Mouse (Mus musculus) hindbrain, embryonic 13.5 days (tissue): ENCODE data around the gene Ube2l3. TPM values are rescaled to one million over a fixed set of nuclear protein-coding genes. Genes with fewer than 3 reads are reported as not detected.

Experiments
- ATAC-seq: fragments of 200-750 bp; cut with Nextera tagmentation; 2 replicates; pipeline ENCODE4 v1.8.0; 2017; ENCODE audit warnings: moderate TSS enrichment; ENCODE audit not compliant: low FRiP score
- H3K27ac ChIP-seq: fragments of 300-500 bp; sonication (generic); 2 replicates; pipeline ENCODE4 v1.5.1; 2015; ENCODE audit warnings: inconsistent platforms, mild to moderate bottlenecking, moderate library complexity
- H3K27me3 ChIP-seq: fragments of 300-500 bp; sonication (generic); 2 replicates; pipeline ENCODE4 v1.6.1; 2015; ENCODE audit warnings: mild to moderate bottlenecking, inconsistent platforms
- H3K36me3 ChIP-seq: fragments of 300-500 bp; sonication (generic); 2 replicates; pipeline ENCODE4 v1.6.1; 2015; ENCODE audit warnings: mild to moderate bottlenecking, inconsistent platforms
- H3K4me1 ChIP-seq: fragments of 300-500 bp; sonication (generic); replicated peaks from 2 replicates; pipeline ENCODE4 v1.6.1; 2015; ENCODE audit warnings: inconsistent platforms
- H3K4me2 ChIP-seq: fragments of 300-500 bp; sonication (generic); 2 replicates; pipeline ENCODE4 v1.6.1; 2015; ENCODE audit warnings: inconsistent platforms, mild to moderate bottlenecking, moderate library complexity
- H3K4me3 ChIP-seq: fragments of 300-500 bp; sonication (generic); 2 replicates; pipeline ENCODE4 v1.5.1; 2015; ENCODE audit warnings: mild to moderate bottlenecking, inconsistent platforms
- H3K9ac ChIP-seq: fragments of 300-500 bp; sonication (generic); 2 replicates; pipeline ENCODE4 v1.6.1; 2015; ENCODE audit warnings: mild to moderate bottlenecking, inconsistent platforms
- H3K9me3 ChIP-seq: fragments of 300-500 bp; sonication (generic); 2 replicates; pipeline ENCODE4 v1.6.1; 2016; ENCODE audit warnings: inconsistent platforms
- WGBS: fragments of 180-500 bp; shearing (Covaris S2); methylation state at CpG from one replicate; pipeline ENCODE4 v1.1.7; 2015; 5-methylcytosine and 5-hydroxymethylcytosine counted together
- polyA plus RNA-seq: library from polyadenylated mRNA; unstranded; fragments of >200 nt; fragmentation: Nextera tagmentation; extraction: Ambion mirVana; gene quantifications from 2 replicates; pipeline ENCODE4 v1.2.1, GENCODE M21; 2015

Ube2l3 gene
- polyA plus RNA-seq, 1 experiment from 2014 or later = 319 TPM

DNA sequence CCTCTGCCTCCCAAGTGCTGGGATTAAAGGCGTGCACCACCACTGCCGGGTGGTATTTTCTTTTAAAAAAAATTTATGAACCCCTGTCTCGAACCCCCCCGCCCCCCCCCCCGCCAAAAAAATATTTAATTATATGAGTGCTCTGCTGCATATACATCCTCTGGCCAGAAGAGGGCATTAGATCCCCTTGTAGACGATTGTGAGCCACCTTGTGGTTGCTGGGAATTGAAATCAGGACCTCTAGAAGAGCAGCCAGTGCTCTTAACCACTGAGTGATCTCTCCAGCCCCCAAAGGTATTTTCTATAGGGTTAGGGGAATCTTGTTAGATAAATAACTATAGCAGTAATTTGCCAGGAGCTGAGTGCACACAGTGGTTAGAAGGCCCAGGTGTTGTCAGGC lies 2.5 kb upstream of the Ube2l3 start:
- 10% methylated on average over 6 of the region's 6 CpGs for WGBS
- Histone ChIP-seq H3K4me1 (peaks cover 20% of the 10 kb centered on the region), H3K9me3 (no peaks in the 10 kb centered on the region), H3K36me3 (no peaks in the 10 kb centered on the region), H3K9ac (no peak overlapping the region), H3K27ac (no peak overlapping the region), H3K4me3 (no peak overlapping the region), H3K27me3 (peaks cover 13% of the 10 kb centered on the region), H3K4me2 (no peak overlapping the region)
- ATAC-seq = no peak

- peak; percentile 25; the same call in 1 of the 2 replicates for ATAC-seq
- peaks cover 8% of the 10 kb centered on the region; the same call in 1 of the 2 replicates for H3K27me3 ChIP-seq
- H3K36me3 ChIP-seq = no peaks in the 10 kb centered on the region
- H3K4me3 ChIP-seq = no peak overlapping the region
- H3K9ac ChIP-seq = no peak overlapping the region
- peaks cover 20% of the 10 kb centered on the region for H3K4me1 ChIP-seq
- H3K9me3 ChIP-seq = no peaks in the 10 kb centered on the region
- 64% methylated on average over 2 of the region's 2 CpGs for WGBS
- 0 out of 2 replicates have a peak overlapping the region, but pooled peaks have one; percentile 35 for H3K27ac ChIP-seq
- no peak overlapping the region for H3K4me2 ChIP-seq
Measured at GRCm38 (mm10) chr16:17201977-17202376, 472 bp downstream of the Ube2l3 start.

GRCm38 (mm10) chr16:17200953-17201707 lies 1.3 kb downstream of the Ube2l3 start:
- WGBS = under 1% methylated on average over 70 of the region's 72 CpGs
- Histone ChIP-seq H3K36me3 (no peaks in the 10 kb centered on the region), H3K4me1 (peaks cover 20% of the 10 kb centered on the region), H3K27ac (peak overlapping the region; percentile 85), H3K9me3 (no peaks in the 10 kb centered on the region), H3K27me3 (0 out of 2 replicates have a peak, but pooled peaks cover 3% of the 10 kb centered on the region), H3K9ac (peak overlapping the region; percentile 99), H3K4me3 (peak overlapping the region; percentile 100), H3K4me2 (peak overlapping the region; percentile 80)
- ATAC-seq = peak; percentile 89

- Histone ChIP-seq H3K9me3 (no peaks in the 10 kb centered on the region), H3K9ac (peak overlapping the region; percentile 99), H3K4me2 (peak overlapping the region; percentile 80), H3K4me3 (peak overlapping the region; percentile 100), H3K4me1 (peaks cover 20% of the 10 kb centered on the region), H3K27me3 (no peaks in the 10 kb centered on the region), H3K36me3 (no peaks in the 10 kb centered on the region), H3K27ac (peak overlapping the region; percentile 85)
- 8% methylated on average over 24 of the region's 24 CpGs for WGBS
- ATAC-seq = no peak
Measured at GRCm38 (mm10) chr16:17200121-17200952, 2.1 kb downstream of the Ube2l3 start.

DNA sequence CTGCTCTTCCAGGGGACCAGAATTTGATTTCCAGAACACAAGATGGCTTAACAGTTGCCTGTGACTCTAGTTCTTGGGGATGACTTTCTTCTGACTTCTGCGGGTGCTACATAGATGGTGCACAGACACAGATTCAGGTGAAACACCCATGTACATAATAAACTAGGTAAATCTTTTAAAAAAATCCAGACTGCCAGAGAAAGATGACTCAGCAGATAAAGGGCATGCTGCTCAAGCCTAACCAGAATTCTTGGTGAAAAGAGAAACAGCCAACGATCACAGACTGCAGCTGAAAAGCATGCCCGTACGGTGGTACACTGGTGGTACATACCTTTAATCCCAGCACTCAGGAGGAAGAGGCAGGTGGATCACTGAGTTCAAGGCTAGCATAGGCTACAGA lies 8.6 kb downstream of the Ube2l3 start:
- H3K9ac ChIP-seq = no peak overlapping the region
- H3K27me3 ChIP-seq = no peaks in the 10 kb centered on the region
- WGBS = 95% methylated on average over 4 of the region's 4 CpGs
- no peaks in the 10 kb centered on the region; the same call in 1 of the 2 replicates for H3K36me3 ChIP-seq
- no peak overlapping the region for H3K4me3 ChIP-seq
- ATAC-seq = no peak
- no peak overlapping the region for H3K4me2 ChIP-seq
- H3K27ac ChIP-seq = no peak overlapping the region
- H3K9me3 ChIP-seq = no peaks in the 10 kb centered on the region
- H3K4me1 ChIP-seq = peaks cover 2% of the 10 kb centered on the region; the same call in 1 of the 2 replicates

DNA sequence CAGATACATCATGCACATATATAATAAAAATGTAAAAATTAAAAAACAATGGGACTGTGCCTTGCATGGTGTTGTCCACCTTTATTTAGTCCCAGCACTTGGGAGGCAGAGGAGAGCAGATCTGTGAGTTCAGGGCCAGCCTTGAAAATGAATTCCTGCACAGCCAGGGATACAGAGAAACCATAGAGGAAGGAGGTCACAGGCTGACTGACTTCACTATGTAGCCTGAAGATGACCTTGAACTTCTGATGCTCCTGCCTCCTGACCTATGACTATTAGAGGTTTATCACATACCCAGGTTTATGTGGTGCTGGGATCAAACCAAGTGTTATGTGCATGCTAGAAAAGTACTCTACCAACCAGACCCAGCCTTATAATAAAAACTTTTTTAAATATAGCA lies 17.0 kb downstream of the Ube2l3 start:
- no peaks in the 10 kb centered on the region for H3K27me3 ChIP-seq
- peaks cover 13% of the 10 kb centered on the region for H3K36me3 ChIP-seq
- no peaks in the 10 kb centered on the region for H3K9me3 ChIP-seq
- no peak for ATAC-seq
- H3K27ac ChIP-seq = no peak overlapping the region
- H3K9ac ChIP-seq = no peak overlapping the region
- H3K4me1 ChIP-seq = no peaks in the 10 kb centered on the region
- no peak overlapping the region for H3K4me2 ChIP-seq
- H3K4me3 ChIP-seq = no peak overlapping the region

DNA sequence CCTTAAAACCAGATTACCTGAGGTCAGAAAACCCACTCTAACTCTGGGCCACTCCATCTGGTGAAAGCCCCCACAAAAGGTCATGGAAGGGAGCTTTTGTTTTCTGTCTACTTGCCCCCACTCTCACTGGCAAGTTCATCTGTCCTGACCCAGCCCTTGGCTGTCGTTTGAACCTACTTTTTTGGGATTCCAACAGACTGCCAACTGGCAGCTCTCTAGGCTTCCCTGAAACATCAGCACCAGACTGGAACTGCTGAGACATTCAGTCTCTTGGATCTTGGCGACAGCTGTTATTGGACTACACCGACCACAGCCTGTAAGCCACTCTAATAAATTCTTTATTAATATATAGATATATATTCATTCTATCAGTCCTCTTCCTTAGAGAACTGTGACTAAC lies 19.4 kb downstream of the Ube2l3 start:
- Histone ChIP-seq H3K27ac (no peak overlapping the region), H3K9me3 (no peaks in the 10 kb centered on the region), H3K27me3 (no peaks in the 10 kb centered on the region), H3K4me3 (no peak overlapping the region), H3K4me1 (no peaks in the 10 kb centered on the region), H3K4me2 (no peak overlapping the region), H3K9ac (no peak overlapping the region), H3K36me3 (peaks cover 13% of the 10 kb centered on the region)
- no peak for ATAC-seq
- WGBS = 89% methylated on average over 3 of the region's 3 CpGs

- Histone ChIP-seq H3K4me2 (no peak overlapping the region), H3K27ac (no peak overlapping the region), H3K9ac (no peak overlapping the region), H3K36me3 (peaks cover 13% of the 10 kb centered on the region), H3K4me1 (no peaks in the 10 kb centered on the region), H3K9me3 (no peaks in the 10 kb centered on the region), H3K27me3 (no peaks in the 10 kb centered on the region), H3K4me3 (no peak overlapping the region)
- 87% methylated on average over 2 of the region's 2 CpGs for WGBS
- no peak for ATAC-seq
Measured at GRCm38 (mm10) chr16:17182136-17182535, 20.3 kb downstream of the Ube2l3 start.

- no peaks in the 10 kb centered on the region for H3K9me3 ChIP-seq
- 95% methylated on average over 4 of the region's 4 CpGs for WGBS
Measured at GRCm38 (mm10) chr16:17181382-17181781, 21.1 kb downstream of the Ube2l3 start.

DNA sequence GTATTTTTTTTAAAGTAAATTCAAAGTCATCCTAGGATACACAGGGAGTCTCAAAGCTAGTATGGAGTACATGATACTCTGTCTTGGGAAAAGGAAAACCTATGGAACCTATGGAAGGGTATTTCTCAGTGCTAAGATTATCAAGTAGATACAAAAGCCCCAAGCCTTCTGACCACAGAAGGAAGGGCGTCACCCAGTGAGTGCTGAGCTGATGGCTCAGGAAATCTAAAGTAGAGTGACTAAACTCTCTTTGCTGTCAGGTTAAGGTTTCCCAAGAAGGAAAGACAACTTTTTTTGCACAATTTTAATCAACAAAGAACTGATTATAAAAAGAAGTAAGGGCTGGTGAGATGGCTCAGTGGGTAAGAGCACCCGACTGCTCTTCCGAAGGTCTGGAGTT lies 22.7 kb downstream of the Ube2l3 start:
- no peak overlapping the region for H3K9ac ChIP-seq
- H3K4me1 ChIP-seq = no peaks in the 10 kb centered on the region
- 96% methylated on average over 3 of the region's 3 CpGs for WGBS
- no peak overlapping the region for H3K4me2 ChIP-seq
- H3K9me3 ChIP-seq = no peaks in the 10 kb centered on the region
- ATAC-seq = no peak
- H3K27ac ChIP-seq = no peak overlapping the region
- H3K27me3 ChIP-seq = no peaks in the 10 kb centered on the region
- H3K4me3 ChIP-seq = no peak overlapping the region
- H3K36me3 ChIP-seq = peaks cover 12% of the 10 kb centered on the region

More at GRCm38 (mm10) chr16:17181382-17181781, 21.1 kb downstream of the Ube2l3 start:
- H3K36me3 ChIP-seq = peaks cover 9% of the 10 kb centered on the region
- no peak overlapping the region for H3K27ac ChIP-seq
- H3K4me3 ChIP-seq = no peak overlapping the region
- H3K4me1 ChIP-seq = no peaks in the 10 kb centered on the region
- no peak overlapping the region for H3K9ac ChIP-seq
- no peaks in the 10 kb centered on the region for H3K27me3 ChIP-seq
- ATAC-seq = no peak
- H3K4me2 ChIP-seq = no peak overlapping the region

GRCm38 (mm10) chr16:17177623-17178170 lies 24.8 kb downstream of the Ube2l3 start:
- no peak overlapping the region for H3K9ac ChIP-seq
- no peaks in the 10 kb centered on the region for H3K4me1 ChIP-seq
- WGBS = 97% methylated on average over 1 of the region's 1 CpGs
- H3K4me2 ChIP-seq = no peak overlapping the region
- no peaks in the 10 kb centered on the region for H3K27me3 ChIP-seq
- no peaks in the 10 kb centered on the region for H3K9me3 ChIP-seq
- H3K36me3 ChIP-seq = peaks cover 20% of the 10 kb centered on the region
- no peak for ATAC-seq
- no peak overlapping the region for H3K4me3 ChIP-seq
- no peak overlapping the region for H3K27ac ChIP-seq

- 89% methylated on average over 2 of the region's 2 CpGs for WGBS
- no peak for ATAC-seq
- no peak overlapping the region for H3K4me3 ChIP-seq
- H3K4me1 ChIP-seq = no peaks in the 10 kb centered on the region
- no peaks in the 10 kb centered on the region for H3K27me3 ChIP-seq
- no peak overlapping the region for H3K27ac ChIP-seq
- no peak overlapping the region for H3K9ac ChIP-seq
- peaks cover 29% of the 10 kb centered on the region for H3K36me3 ChIP-seq
- H3K4me2 ChIP-seq = no peak overlapping the region
- no peaks in the 10 kb centered on the region for H3K9me3 ChIP-seq
Measured at GRCm38 (mm10) chr16:17175765-17176164, 26.7 kb downstream of the Ube2l3 start.
